In genomic region chr16:10754521-10755296, GRCm38 (mm10) we compare ENCODE assay signal across 19 mouse cellular contexts. TPM values are rescaled to one million over a fixed set of nuclear protein-coding genes. Genes with fewer than 3 reads are reported as not detected.
DNase-seq lines count a peak whose midpoint lies in the region; ATAC-seq and TF ChIP-seq lines count a peak whose summit lies in the region.
"Had no signal": no experiment of that assay in that cellular context is flagged by ENCODE, and none has a peak within 500 bp of the region (broad histone marks: within the 10 kb centered on the region; RNA-seq: fewer than 3 reads in every experiment).

No protein-coding gene starts in this region.

- H3K9me3 ChIP-seq in megakaryocyte, embryonic 14.5 days, result no peaks in the 10 kb centered on the region
- H3K9me3 ChIP-seq: embryonic facial prominence, embryonic 13.5 days; hindbrain, embryonic 15.5 days had no signal

- H3K27ac ChIP-seq in macrophage, result peak overlapping the region; percentile 89
- H3K27ac ChIP-seq in heart, adult 2 months, result no peak overlapping the region
- H3K27ac ChIP-seq: embryonic facial prominence, embryonic 13.5 days; hindbrain, embryonic 15.5 days; layer of hippocampus, adult 2 months; liver, embryonic 14.5 days had no signal

- no peak for TF ChIP-seq EP300 in heart, adult 2 months (IDR thresholded peaks at IDR 0.05; ENCODE audit: insufficient read depth, low read depth, low read length)

- DNase-seq in adrenal gland, adult 18-20 months (ENCODE audit: low spot score in 2 of 2), result peak; percentile 44 to 66
- DNase-seq in heart, adult 2 months, result no peak
- no peak for DNase-seq in cerebellum, postnatal 14 days
- DNase-seq: cerebellum, postnatal 25 days; gastrocnemius, postnatal 25 days; lung, postnatal 4 days had no signal

- no peaks in the 10 kb centered on the region for H3K36me3 ChIP-seq in megakaryocyte, embryonic 14.5 days (replicated peaks; ENCODE audit: low read length)
- no peaks in the 10 kb centered on the region for H3K36me3 ChIP-seq in macrophage (ENCODE audit: inconsistent target)
- H3K36me3 ChIP-seq in heart, adult 2 months (ENCODE audit: control insufficient read depth, insufficient read depth, low read length), result no peaks in the 10 kb centered on the region
- H3K36me3 ChIP-seq: embryonic facial prominence, embryonic 13.5 days; hindbrain, embryonic 15.5 days had no signal

- peak overlapping the region; percentile 59 for H3K4me3 ChIP-seq in megakaryocyte, embryonic 14.5 days (replicated peaks)
- H3K4me3 ChIP-seq in macrophage (ENCODE audit: inconsistent target), result no peak overlapping the region
- H3K4me3 ChIP-seq in heart, adult 2 months, result no peak overlapping the region
- H3K4me3 ChIP-seq: embryonic facial prominence, embryonic 13.5 days; hindbrain, embryonic 15.5 days; layer of hippocampus, adult 2 months had no signal

- H3K79me2 ChIP-seq in macrophage (ENCODE audit: inconsistent target), result no peaks in the 10 kb centered on the region
- H3K79me2 ChIP-seq in heart, adult 2 months (replicated peaks; ENCODE audit: control insufficient read depth, insufficient read depth, low read length), result no peaks in the 10 kb centered on the region

- WGBS in macrophage (ENCODE audit: missing documents), result 86% methylated on average over 3 of the region's 3 CpGs
- WGBS in heart, adult 2 months, result 94% methylated on average over 3 of the region's 3 CpGs

- H3K27me3 ChIP-seq in megakaryocyte, embryonic 14.5 days (replicated peaks), result peaks cover 42% of the 10 kb centered on the region
- no peaks in the 10 kb centered on the region for H3K27me3 ChIP-seq in heart, adult 2 months (ENCODE audit: control insufficient read depth, insufficient read depth, low read length)
- H3K27me3 ChIP-seq: embryonic facial prominence, embryonic 13.5 days; hindbrain, embryonic 15.5 days had no signal

- TF ChIP-seq CTCF in heart, adult 2 months (IDR thresholded peaks at IDR 0.05), result no peak

- TF ChIP-seq POLR2A in heart, adult 2 months (IDR thresholded peaks at IDR 0.05; ENCODE audit: insufficient read depth, low read depth, low read length), result no peak

- peaks cover 93% of the 10 kb centered on the region for H3K4me1 ChIP-seq in megakaryocyte, embryonic 14.5 days
- no peaks in the 10 kb centered on the region for H3K4me1 ChIP-seq in heart, adult 2 months (ENCODE audit: control insufficient read depth, insufficient read depth, low read length)

- no peak overlapping the region for H3K9ac ChIP-seq in heart, adult 2 months (ENCODE audit: low read depth, low read length)
- H3K9ac ChIP-seq: embryonic facial prominence, embryonic 13.5 days; hindbrain, embryonic 15.5 days; liver, embryonic 14.5 days had no signal

- no peak for ATAC-seq in megakaryocyte, adult 5-6 weeks (ENCODE audit: poor library complexity, severe bottlenecking)
- ATAC-seq in CD4-positive, CD25-positive, alpha-beta regulatory T cell, adult 4 months, result peak; percentile 41
- ATAC-seq: forebrain, embryonic 16.5 days had no signal

- intact Hi-C loops in heart, adult 2 months (cut with DNase I), result no loop called here

RNA-seq across cellular contexts. Expression of gene Socs1, which starts 30.6 kb away (rescaled TPM):
- polyA plus RNA-seq in megakaryocyte, embryonic 14.5 days (2012; ENCODE audit: insufficient read depth, low replicate concordance), result 13.2 and 35.3 TPM in 2 replicates
- total RNA-seq in megakaryocyte, adult 5-6 weeks (2015), result 0.54 and 0.59 TPM in 2 replicates
- total RNA-seq in megakaryocyte, adult 5-6 weeks (2017), result 0.73 and 1.7 TPM in 2 replicates
- 1 to 10 TPM; 2.5 to 3.9 TPM for polyA plus RNA-seq in CD4-positive, CD25-positive, alpha-beta regulatory T cell, adult 4 months (2017; shearing (Covaris generic))
- total RNA-seq in adrenal gland, adult 18-20 months (2021), result 1 to 10 TPM; 3.7 to 4.1 TPM
- total RNA-seq in macrophage (2018; cell fraction: chromatin; rRNA removed), result 10 to 100 TPM in 10 of 26 experiments, 1 to 10 TPM in 15, under 1 TPM in 1; 0.90 to 77.1 (median 7.9) TPM
- total RNA-seq in macrophage (2018; cell fraction: cytosol; rRNA removed), result 10 to 100 TPM in 6 of 26 experiments, 1 to 10 TPM in 20; 1.0 to 55.2 (median 6.9) TPM
- 10 to 100 TPM in 12 of 26 experiments, 1 to 10 TPM in 14; 1.9 to 76.1 (median 9.1) TPM for total RNA-seq in macrophage (2018; cell fraction: nucleus; rRNA removed)
- 0.24 to 3.4 TPM (median 1.6 TPM) in 3 replicates for polyA plus RNA-seq in macrophage (2018)
- under 1 TPM; 0.34 to 0.48 TPM for total RNA-seq in heart, adult 2 months (2021)
- polyA plus RNA-seq in heart, adult 2 months (2012; rRNA removed), result 0.94 and 1.2 TPM in 2 replicates

RNA-seq across cellular contexts. Expression of gene Tnp2, which starts 33.8 kb away (rescaled TPM):
- not detected in 2 replicates for polyA plus RNA-seq in megakaryocyte, embryonic 14.5 days (2012; ENCODE audit: insufficient read depth, low replicate concordance)
- not detected in 2 replicates for total RNA-seq in megakaryocyte, adult 5-6 weeks (2015)
- not detected in 2 replicates for total RNA-seq in megakaryocyte, adult 5-6 weeks (2017)
- 1 to 10 TPM; 2.4 to 3.7 TPM for polyA plus RNA-seq in CD4-positive, CD25-positive, alpha-beta regulatory T cell, adult 4 months (2017; shearing (Covaris generic))
- total RNA-seq in adrenal gland, adult 18-20 months (2021), result not detected
- total RNA-seq in macrophage (2018; cell fraction: chromatin; rRNA removed), result not detected
- total RNA-seq in macrophage (2018; cell fraction: cytosol; rRNA removed), result not detected
- not detected for total RNA-seq in macrophage (2018; cell fraction: nucleus; rRNA removed)
- not detected in 3 replicates for polyA plus RNA-seq in macrophage (2018)
- not detected for total RNA-seq in heart, adult 2 months (2021)
- polyA plus RNA-seq in heart, adult 2 months (2012; rRNA removed), result 4.9 and 6.8 TPM in 2 replicates
- total RNA-seq: gastrocnemius, postnatal 25 days; layer of hippocampus, adult 2 months; monocyte, adult 5-6 weeks; neutrophil, adult 5-6 weeks had no signal
- polyA plus RNA-seq: embryonic facial prominence, embryonic 13.5 days; forebrain, embryonic 16.5 days; hindbrain, embryonic 15.5 days; kidney, embryonic 14.5 days; liver, embryonic 14.5 days had no signal

RNA-seq across cellular contexts. Expression of gene Prm3, which starts 36.0 kb away (rescaled TPM):
- not detected in 2 replicates for polyA plus RNA-seq in megakaryocyte, embryonic 14.5 days (2012; ENCODE audit: insufficient read depth, low replicate concordance)
- total RNA-seq in megakaryocyte, adult 5-6 weeks (2015), result not detected in 2 replicates
- total RNA-seq in megakaryocyte, adult 5-6 weeks (2017), result not detected in 2 replicates
- not detected for polyA plus RNA-seq in CD4-positive, CD25-positive, alpha-beta regulatory T cell, adult 4 months (2017; shearing (Covaris generic))
- not detected for total RNA-seq in adrenal gland, adult 18-20 months (2021)
- total RNA-seq in macrophage (2018; cell fraction: chromatin; rRNA removed), result not detected
- not detected for total RNA-seq in macrophage (2018; cell fraction: cytosol; rRNA removed)
- total RNA-seq in macrophage (2018; cell fraction: nucleus; rRNA removed), result not detected
- polyA plus RNA-seq in macrophage (2018), result not detected in 3 replicates
- total RNA-seq in heart, adult 2 months (2021), result not detected
- 0.41 TPM in 1 of 2 replicates, not detected in the other for polyA plus RNA-seq in heart, adult 2 months (2012; rRNA removed)
- total RNA-seq: gastrocnemius, postnatal 25 days; layer of hippocampus, adult 2 months; monocyte, adult 5-6 weeks; neutrophil, adult 5-6 weeks had no signal
- polyA plus RNA-seq: embryonic facial prominence, embryonic 13.5 days; forebrain, embryonic 16.5 days; heart, embryonic 16.5 days; hindbrain, embryonic 15.5 days; kidney, embryonic 14.5 days; liver, embryonic 14.5 days had no signal

RNA-seq across cellular contexts. Expression of gene Prm2, which starts 41.2 kb away (rescaled TPM):
- not detected in 2 replicates for polyA plus RNA-seq in megakaryocyte, embryonic 14.5 days (2012; ENCODE audit: insufficient read depth, low replicate concordance)
- total RNA-seq in megakaryocyte, adult 5-6 weeks (2015), result not detected in 2 replicates
- not detected in 2 replicates for total RNA-seq in megakaryocyte, adult 5-6 weeks (2017)
- polyA plus RNA-seq in CD4-positive, CD25-positive, alpha-beta regulatory T cell, adult 4 months (2017; shearing (Covaris generic)), result not detected
- total RNA-seq in adrenal gland, adult 18-20 months (2021), result not detected
- total RNA-seq in macrophage (2018; cell fraction: chromatin; rRNA removed), result not detected
- total RNA-seq in macrophage (2018; cell fraction: cytosol; rRNA removed), result not detected
- total RNA-seq in macrophage (2018; cell fraction: nucleus; rRNA removed), result not detected
- polyA plus RNA-seq in macrophage (2018), result not detected in 3 replicates
- not detected for total RNA-seq in heart, adult 2 months (2021)
- polyA plus RNA-seq in heart, adult 2 months (2012; rRNA removed), result 4.9 and 5.7 TPM in 2 replicates
- total RNA-seq: gastrocnemius, postnatal 25 days; layer of hippocampus, adult 2 months; neutrophil, adult 5-6 weeks had no signal
- polyA plus RNA-seq: embryonic facial prominence, embryonic 13.5 days; forebrain, embryonic 16.5 days; heart, embryonic 16.5 days; hindbrain, embryonic 15.5 days; kidney, embryonic 14.5 days; liver, embryonic 14.5 days had no signal

RNA-seq across cellular contexts. Expression of gene Prm1, which starts 50.9 kb away (rescaled TPM):
- polyA plus RNA-seq in megakaryocyte, embryonic 14.5 days (2012; ENCODE audit: insufficient read depth, low replicate concordance), result not detected in 2 replicates
- not detected in 2 replicates for total RNA-seq in megakaryocyte, adult 5-6 weeks (2015)
- total RNA-seq in megakaryocyte, adult 5-6 weeks (2017), result not detected in 2 replicates
- polyA plus RNA-seq in CD4-positive, CD25-positive, alpha-beta regulatory T cell, adult 4 months (2017; shearing (Covaris generic)), result under 1 TPM in 1 of 2 experiments, not detected in 1; 0.75 TPM
- not detected for total RNA-seq in adrenal gland, adult 18-20 months (2021)
- total RNA-seq in macrophage (2018; cell fraction: chromatin; rRNA removed), result not detected
- total RNA-seq in macrophage (2018; cell fraction: cytosol; rRNA removed), result under 1 TPM in 3 of 26 experiments, not detected in 23; 0.38 to 0.68 (median 0.58) TPM
- not detected for total RNA-seq in macrophage (2018; cell fraction: nucleus; rRNA removed)
- polyA plus RNA-seq in macrophage (2018), result not detected in 3 replicates
- total RNA-seq in heart, adult 2 months (2021), result not detected
- polyA plus RNA-seq in heart, adult 2 months (2012; rRNA removed), result 4.7 and 5.2 TPM in 2 replicates
- total RNA-seq: gastrocnemius, postnatal 25 days; layer of hippocampus, adult 2 months; neutrophil, adult 5-6 weeks had no signal
- polyA plus RNA-seq: embryonic facial prominence, embryonic 13.5 days; forebrain, embryonic 16.5 days; kidney, embryonic 14.5 days; liver, embryonic 14.5 days had no signal

Comparison
In these comparisons a context has a peak if more than half of its experiments do, and no peak if none do; other contexts are left out.
1. DNase-seq: peak in adrenal gland, adult 18-20 months (2 of 2); none in heart, adult 2 months (0 of 2) and cerebellum, postnatal 14 days (0 of 2).